Mouse (Mus musculus) hindbrain, embryonic 16.5 days (tissue): Measurements from ENCODE around the gene Ctf2. TPM values are rescaled to one million over a fixed set of nuclear protein-coding genes. Genes with fewer than 3 reads are reported as not detected.

Experiments used
- microRNA counts: library from miRNA; unstranded; fragments of <30 nt; microRNA quantifications from one replicate; lab custom pipeline; 2016
- microRNA-seq: library from miRNA; unstranded; fragments of <30 nt; microRNA quantifications from one replicate; pipeline ENCODE4, GENCODE M21; 2017
- polyA plus RNA-seq: library from polyadenylated mRNA; unstranded; fragments of >200 nt; fragmentation: Nextera tagmentation; extraction: Ambion mirVana; gene quantifications from 2 replicates; pipeline ENCODE4 v1.2.1, GENCODE M21; 2015

Gene Ctf2
- polyA plus RNA-seq, 1 experiment from 2014 or later: 0.20 TPM

MicroRNAs within 50 kb of the gene (microRNA counts, 519-probe panel; counts per million panel counts)
- microRNA mmu-miR-762 (lab: Ali Mortazavi, UCI): 2,186 counts per million, percentile 42 among the panel's probes with 10 or more counts

Small RNA genes lying within 50 kb of the gene (microRNA-seq; reads per million reads assigned to microRNA genes)
- gene Mir762: not detected

Other genes with a start within 250 kb of the Ctf2 start
- 37.9 and 38.7 TPM in 2 replicates for gene Srcap, start 220.2 kb downstream of the Ctf2 start, polyA plus RNA-seq
- gene Gm42715, start 212.6 kb downstream of the Ctf2 start, polyA plus RNA-seq: 13.2 and 13.7 TPM in 2 replicates
- gene Tmem265, start 170.8 kb downstream of the Ctf2 start, polyA plus RNA-seq: 4.3 and 6.2 TPM in 2 replicates
- 60.5 and 60.9 TPM in 2 replicates for gene Phkg2, start 158.8 kb downstream of the Ctf2 start, polyA plus RNA-seq
- 11.6 and 13.3 TPM in 2 replicates for gene Ccdc189, start 143.6 kb downstream of the Ctf2 start, polyA plus RNA-seq
- gene Rnf40, start 143.4 kb downstream of the Ctf2 start, polyA plus RNA-seq: 38.0 and 48.1 TPM in 2 replicates
- gene Zfp629, start 116.4 kb downstream of the Ctf2 start, polyA plus RNA-seq: 15.0 and 20.7 TPM in 2 replicates
- gene Bcl7c, start 23.2 kb downstream of the Ctf2 start, polyA plus RNA-seq: 39.5 and 41.9 TPM in 2 replicates
- 3.4 and 4.9 TPM in 2 replicates for gene Ctf1, start 19.4 kb downstream of the Ctf2 start, polyA plus RNA-seq
- 6.8 TPM in 2 replicates for gene Fbxl19, start 12.4 kb upstream of the Ctf2 start, polyA plus RNA-seq
- gene Orai3, start 37.6 kb upstream of the Ctf2 start, polyA plus RNA-seq: 10.4 and 11.3 TPM in 2 replicates
- gene Setd1a, start 44.5 kb upstream of the Ctf2 start, polyA plus RNA-seq: 12.8 and 14.6 TPM in 2 replicates
- not detected in 2 replicates for gene Gm49388, start 53.4 kb upstream of the Ctf2 start, polyA plus RNA-seq
- gene Hsd3b7, start 68.4 kb upstream of the Ctf2 start, polyA plus RNA-seq: 11.9 and 12.1 TPM in 2 replicates
- gene Stx4a, start 92.1 kb upstream of the Ctf2 start, polyA plus RNA-seq: 21.6 and 22.0 TPM in 2 replicates
- gene Stx1b, start 92.4 kb upstream of the Ctf2 start, polyA plus RNA-seq: 76.8 and 84.4 TPM in 2 replicates
- 6.0 and 8.8 TPM in 2 replicates for gene Zfp646, start 144.1 kb upstream of the Ctf2 start, polyA plus RNA-seq
- gene Zfp668, start 144.7 kb upstream of the Ctf2 start, polyA plus RNA-seq: 29.5 and 35.1 TPM in 2 replicates
- gene Prss53, start 158.8 kb upstream of the Ctf2 start, polyA plus RNA-seq: 0.81 and 0.99 TPM in 2 replicates
- not detected in 2 replicates for gene Gm21974, start 163.3 kb upstream of the Ctf2 start, polyA plus RNA-seq
- 70.5 and 75.2 TPM in 2 replicates for gene Vkorc1, start 163.5 kb upstream of the Ctf2 start, polyA plus RNA-seq
- gene Bckdk, start 171.9 kb upstream of the Ctf2 start, polyA plus RNA-seq: 67.1 and 72.5 TPM in 2 replicates
- 42.1 and 42.3 TPM in 2 replicates for gene Kat8, start 180.3 kb upstream of the Ctf2 start, polyA plus RNA-seq
- 0.50 TPM in 2 replicates for gene Prss8, start 197.9 kb upstream of the Ctf2 start, polyA plus RNA-seq
- gene Prss36, start 214.6 kb upstream of the Ctf2 start, polyA plus RNA-seq: 14.3 and 14.9 TPM in 2 replicates
- 275 and 318 TPM in 2 replicates for gene Fus, start 235.3 kb upstream of the Ctf2 start, polyA plus RNA-seq